Mouse (Mus musculus): Measurements from ENCODE around the gene Ncbp3.

Ncbp3 gene

GRCm38 (mm10) chr11:73047542-73047996, at the start of gene Ncbp3:
TSS of gene Ncbp3 (plus strand) at chr11:73047783.
- peak; percentile 94 for DNase-seq (ENCODE audit: extremely low read depth, insufficient read length, low spot score)

- DNase-seq (ENCODE audit: extremely low read depth, insufficient read length, low spot score): no peak
Observed at GRCm38 (mm10) chr11:72998771-72999170, 48.8 kb upstream of the Ncbp3 start, which contains the start of gene P2rx1. TSS of gene P2rx1 (plus strand) at chr11:72999103.

GRCm38 (mm10) chr11:73001029-73001428, 46.6 kb upstream of the Ncbp3 start:
- DNase-seq (ENCODE audit: extremely low read depth, insufficient read length, low spot score): no peak

- peak; percentile 41 for DNase-seq (ENCODE audit: extremely low read depth, insufficient read length, low spot score)
Observed at GRCm38 (mm10) chr11:73006377-73006776, 41.2 kb upstream of the Ncbp3 start.

GRCm38 (mm10) chr11:73007113-73007512, 40.5 kb upstream of the Ncbp3 start:
- no peak for DNase-seq (ENCODE audit: extremely low read depth, insufficient read length, low spot score)

- peak; percentile 40 for DNase-seq (ENCODE audit: extremely low read depth, insufficient read length, low spot score)
Observed at GRCm38 (mm10) chr11:73007698-73008481, 39.7 kb upstream of the Ncbp3 start.

GRCm38 (mm10) chr11:73008826-73009225, 38.8 kb upstream of the Ncbp3 start:
- no peak for DNase-seq (ENCODE audit: extremely low read depth, insufficient read length, low spot score)

GRCm38 (mm10) chr11:73009531-73010274, 37.9 kb upstream of the Ncbp3 start:
- no peak for DNase-seq (ENCODE audit: extremely low read depth, insufficient read length, low spot score)

GRCm38 (mm10) chr11:73013981-73014380, 33.6 kb upstream of the Ncbp3 start:
- no peak for DNase-seq (ENCODE audit: extremely low read depth, insufficient read length, low spot score)

- DNase-seq (ENCODE audit: extremely low read depth, insufficient read length, low spot score): no peak
Observed at GRCm38 (mm10) chr11:73014831-73015344, 32.7 kb upstream of the Ncbp3 start.

- no peak for DNase-seq (ENCODE audit: extremely low read depth, insufficient read length, low spot score)
Observed at GRCm38 (mm10) chr11:73015391-73016102, 32.0 kb upstream of the Ncbp3 start.

- DNase-seq (ENCODE audit: extremely low read depth, insufficient read length, low spot score): no peak
Observed at GRCm38 (mm10) chr11:73016103-73016420, 31.5 kb upstream of the Ncbp3 start.

- peak; percentile 97 for DNase-seq (ENCODE audit: extremely low read depth, insufficient read length, low spot score)
Observed at GRCm38 (mm10) chr11:73018471-73019146, 29.0 kb upstream of the Ncbp3 start, which contains the start of gene Camkk1. TSS of gene Camkk1 (plus strand) at chr11:73019008.

- DNase-seq (ENCODE audit: extremely low read depth, insufficient read length, low spot score): peak; percentile 71
Observed at GRCm38 (mm10) chr11:73019147-73019795, 28.3 kb upstream of the Ncbp3 start.

- DNase-seq (ENCODE audit: extremely low read depth, insufficient read length, low spot score): peak; percentile 50
Observed at GRCm38 (mm10) chr11:73020953-73021800, 26.4 kb upstream of the Ncbp3 start.

- peak; percentile 78 for DNase-seq (ENCODE audit: extremely low read depth, insufficient read length, low spot score)
Observed at GRCm38 (mm10) chr11:73023099-73023498, 24.5 kb upstream of the Ncbp3 start.

GRCm38 (mm10) chr11:73023827-73024226, 23.8 kb upstream of the Ncbp3 start:
- no peak for DNase-seq (ENCODE audit: extremely low read depth, insufficient read length, low spot score)

GRCm38 (mm10) chr11:73024236-73024904, 23.2 kb upstream of the Ncbp3 start:
- peak; percentile 32 for DNase-seq (ENCODE audit: extremely low read depth, insufficient read length, low spot score)
